Mouse (Mus musculus) lung, postnatal 0 days (tissue): ENCODE results near the gene 4930474N05Rik. TPM values are rescaled to one million over a fixed set of nuclear protein-coding genes. Genes with fewer than 3 reads are reported as not detected.

Experiments
- ATAC-seq: fragments of 200-750 bp; cut with Nextera tagmentation; 2 replicates; pipeline ENCODE4 v1.8.0; 2017; ENCODE audit warnings: moderate library complexity
- DNase-seq: peaks from one replicate; pipeline ENCODE4 v3.0.0-alpha.2; 2016; ENCODE audit warnings: low spot score
- H3K27ac ChIP-seq: fragments of 300-500 bp; sonication (generic); 2 replicates; pipeline ENCODE4 v1.5.1; 2014; ENCODE audit warnings: antibody characterized with exemption, mild to moderate bottlenecking, low read length, mixed read lengths
- H3K27me3 ChIP-seq: fragments of 300-500 bp; sonication (generic); replicated peaks from 2 replicates; pipeline ENCODE4 v1.6.1; 2014; ENCODE audit warnings: low read length, mixed read lengths; ENCODE audit not compliant: insufficient read depth
- H3K36me3 ChIP-seq: fragments of 300-500 bp; sonication (generic); 2 replicates; pipeline ENCODE4 v1.6.1; 2014; ENCODE audit warnings: low read length, mixed read lengths; ENCODE audit not compliant: insufficient read depth
- H3K4me1 ChIP-seq: fragments of 300-500 bp; sonication (generic); 2 replicates; pipeline ENCODE4 v1.6.1; 2014; ENCODE audit warnings: antibody characterized with exemption, low read depth, low read length, mixed read lengths; ENCODE audit not compliant: insufficient read depth
- H3K4me2 ChIP-seq: fragments of 300-500 bp; sonication (generic); replicated peaks from 2 replicates; pipeline ENCODE4 v1.6.1; 2014; ENCODE audit warnings: low read depth, mild to moderate bottlenecking, low read length, moderate library complexity, mixed read lengths
- H3K4me3 ChIP-seq: fragments of 300-500 bp; sonication (generic); 2 replicates; pipeline ENCODE4 v1.5.1; 2014; ENCODE audit warnings: low read depth, low read length
- H3K9ac ChIP-seq: fragments of 300-500 bp; sonication (generic); replicated peaks from 2 replicates; pipeline ENCODE4 v1.6.1; 2014; ENCODE audit warnings: low read depth, mild to moderate bottlenecking
- H3K9me3 ChIP-seq: fragments of 300-500 bp; sonication (generic); 2 replicates; pipeline ENCODE4 v1.6.1; 2016; ENCODE audit warnings: low read length, mixed read lengths
- CTCF ChIP-seq: IDR thresholded peaks from 2 replicates; pipeline ENCODE4 v1.5.1; 2016; ENCODE audit warnings: antibody characterized with exemption, mild to moderate bottlenecking
- EP300 ChIP-seq: IDR thresholded peaks from 2 replicates; pipeline ENCODE4 v1.6.1; 2016; ENCODE audit warnings: antibody characterized with exemption, mild to moderate bottlenecking, control low read depth
- WGBS: fragments of 180-500 bp; shearing (Covaris S2); extraction: QIAGEN DNeasy Blood & Tissue Kit; methylation state at CpG from one replicate; pipeline ENCODE4 v1.1.7; 2014; 5-methylcytosine and 5-hydroxymethylcytosine counted together
- polyA plus RNA-seq: library from polyadenylated mRNA; unstranded; fragments of >200 nt; fragmentation: Nextera tagmentation; extraction: Ambion mirVana; gene quantifications from 2 replicates; pipeline ENCODE4 v1.2.1, GENCODE M21; 2015

4930474N05Rik gene
- not detected in 2 replicates for polyA plus RNA-seq

GRCm38 (mm10) chr14:36094617-36095016, at the start of gene 4930474N05Rik:
Gene 4930474N05Rik (plus strand): TSS chr14:36094917.
- Histone ChIP-seq H3K4me3 (no peak within 1 kb of the TSS), H3K27ac (no peak within 1 kb of the TSS), H3K4me1 (no peaks in the 10 kb centered on the region), H3K4me2 (no peak within 1 kb of the TSS), H3K9me3 (no peaks in the 10 kb centered on the region), H3K36me3 (no peaks in the 10 kb centered on the region), H3K9ac (no peak within 1 kb of the TSS), H3K27me3 (no peaks in the 10 kb centered on the region)
- DNase-seq (no peak), ATAC-seq (no peak)
- TF ChIP-seq CTCF = no peak
- no peak for TF ChIP-seq EP300

- Histone ChIP-seq H3K9me3 (no peaks in the 10 kb centered on the region), H3K36me3 (no peaks in the 10 kb centered on the region), H3K4me2 (no peak overlapping the region), H3K27me3 (no peaks in the 10 kb centered on the region), H3K27ac (no peak overlapping the region), H3K4me1 (no peaks in the 10 kb centered on the region), H3K4me3 (no peak overlapping the region), H3K9ac (no peak overlapping the region)
- WGBS = 42% methylated on average over 9 of the region's 9 CpGs
- ATAC-seq (no peak), DNase-seq (peak; percentile 13)
- TF ChIP-seq CTCF (no peak), EP300 (no peak)
Observed at GRCm38 (mm10) chr14:36048746-36049391, 45.8 kb upstream of the 4930474N05Rik start.

GRCm38 (mm10) chr14:36053281-36053680, 41.4 kb upstream of the 4930474N05Rik start:
- no peaks in the 10 kb centered on the region for H3K4me1 ChIP-seq
- H3K4me2 ChIP-seq = no peak overlapping the region
- H3K4me3 ChIP-seq = no peak overlapping the region
- no peak for DNase-seq
- WGBS = 66% methylated on average over 2 of the region's 2 CpGs
- no peak for TF ChIP-seq CTCF
- TF ChIP-seq EP300 = no peak
- no peak overlapping the region for H3K27ac ChIP-seq
- no peak overlapping the region for H3K9ac ChIP-seq
- H3K36me3 ChIP-seq = no peaks in the 10 kb centered on the region
- H3K27me3 ChIP-seq = no peaks in the 10 kb centered on the region
- ATAC-seq = no peak
- no peaks in the 10 kb centered on the region for H3K9me3 ChIP-seq

GRCm38 (mm10) chr14:36098528-36098927, 3.8 kb downstream of the 4930474N05Rik start:
- H3K9me3 ChIP-seq = no peaks in the 10 kb centered on the region
- 73% methylated on average over 3 of the region's 3 CpGs for WGBS
- TF ChIP-seq EP300 (no peak), CTCF (no peak)

GRCm38 (mm10) chr14:36099647-36100046, 4.9 kb downstream of the 4930474N05Rik start:
- WGBS = 68% methylated on average over 1 of the region's 1 CpGs
- no peak overlapping the region for H3K4me2 ChIP-seq
- H3K9me3 ChIP-seq = no peaks in the 10 kb centered on the region
- no peak for ATAC-seq
- H3K36me3 ChIP-seq = no peaks in the 10 kb centered on the region
- no peak overlapping the region for H3K27ac ChIP-seq
- no peaks in the 10 kb centered on the region for H3K4me1 ChIP-seq
- no peak for DNase-seq
- TF ChIP-seq EP300 = no peak
- no peak for TF ChIP-seq CTCF
- H3K4me3 ChIP-seq = no peak overlapping the region
- no peaks in the 10 kb centered on the region for H3K27me3 ChIP-seq
- no peak overlapping the region for H3K9ac ChIP-seq

More at GRCm38 (mm10) chr14:36098528-36098927, 3.8 kb downstream of the 4930474N05Rik start:
- no peak overlapping the region for H3K27ac ChIP-seq
- H3K4me3 ChIP-seq = no peak overlapping the region
- DNase-seq = no peak
- ATAC-seq = no peak
- H3K36me3 ChIP-seq = no peaks in the 10 kb centered on the region
- H3K9ac ChIP-seq = no peak overlapping the region
- no peaks in the 10 kb centered on the region for H3K27me3 ChIP-seq
- H3K4me1 ChIP-seq = no peaks in the 10 kb centered on the region
- H3K4me2 ChIP-seq = no peak overlapping the region

- Histone ChIP-seq H3K27me3 (no peaks in the 10 kb centered on the region), H3K4me3 (no peak overlapping the region), H3K9ac (no peak overlapping the region), H3K27ac (no peak overlapping the region), H3K9me3 (no peaks in the 10 kb centered on the region), H3K36me3 (no peaks in the 10 kb centered on the region), H3K4me2 (no peak overlapping the region), H3K4me1 (no peaks in the 10 kb centered on the region)
- ATAC-seq (no peak), DNase-seq (no peak)
- 21% methylated on average over 1 of the region's 1 CpGs for WGBS
- no peak for TF ChIP-seq CTCF
- TF ChIP-seq EP300 = no peak
Observed at GRCm38 (mm10) chr14:36100731-36101130, 6.0 kb downstream of the 4930474N05Rik start.
